Mouse (Mus musculus): ENCODE results near the gene Snta1.

Snta1 gene

DNA sequence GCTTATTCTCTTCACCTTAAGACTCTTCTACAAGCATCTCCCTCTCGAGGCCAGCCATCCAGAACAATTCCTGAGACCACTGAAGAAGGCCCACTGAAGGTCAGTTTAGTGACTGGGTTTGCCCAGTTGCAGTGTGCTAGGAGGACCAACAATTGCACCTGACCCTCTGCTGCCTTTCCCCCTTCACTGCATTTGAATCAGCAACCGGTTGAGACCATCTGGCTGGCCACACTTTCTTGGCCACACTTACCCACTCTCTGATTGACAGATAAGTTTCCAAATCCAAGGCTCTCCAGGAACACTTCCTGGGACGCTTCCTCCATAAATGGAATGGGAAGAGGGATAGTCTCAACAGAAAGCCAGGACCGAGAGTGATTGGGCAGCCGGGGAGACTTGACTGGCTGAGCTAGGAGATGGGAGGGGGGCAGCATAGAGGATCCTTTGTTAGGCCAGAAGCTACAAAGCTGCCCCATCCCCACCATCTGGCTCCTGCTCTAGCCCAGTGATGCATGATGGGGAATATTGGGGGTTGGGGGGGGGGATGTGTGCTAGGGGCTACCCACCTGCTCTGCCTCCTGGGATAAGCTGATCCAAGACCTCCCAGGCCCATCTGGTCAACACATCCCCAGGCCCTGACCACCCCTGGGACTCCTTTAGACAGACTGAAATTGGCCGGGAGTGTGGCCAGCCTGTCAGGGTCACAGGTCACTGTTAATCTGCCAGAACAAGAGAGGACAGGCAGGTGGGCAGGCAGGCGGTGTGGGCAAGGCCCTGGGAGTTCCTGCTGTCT lies 13.2 kb upstream of the Snta1 start:
- DNase-seq: peak; percentile 32 to 34

DNA sequence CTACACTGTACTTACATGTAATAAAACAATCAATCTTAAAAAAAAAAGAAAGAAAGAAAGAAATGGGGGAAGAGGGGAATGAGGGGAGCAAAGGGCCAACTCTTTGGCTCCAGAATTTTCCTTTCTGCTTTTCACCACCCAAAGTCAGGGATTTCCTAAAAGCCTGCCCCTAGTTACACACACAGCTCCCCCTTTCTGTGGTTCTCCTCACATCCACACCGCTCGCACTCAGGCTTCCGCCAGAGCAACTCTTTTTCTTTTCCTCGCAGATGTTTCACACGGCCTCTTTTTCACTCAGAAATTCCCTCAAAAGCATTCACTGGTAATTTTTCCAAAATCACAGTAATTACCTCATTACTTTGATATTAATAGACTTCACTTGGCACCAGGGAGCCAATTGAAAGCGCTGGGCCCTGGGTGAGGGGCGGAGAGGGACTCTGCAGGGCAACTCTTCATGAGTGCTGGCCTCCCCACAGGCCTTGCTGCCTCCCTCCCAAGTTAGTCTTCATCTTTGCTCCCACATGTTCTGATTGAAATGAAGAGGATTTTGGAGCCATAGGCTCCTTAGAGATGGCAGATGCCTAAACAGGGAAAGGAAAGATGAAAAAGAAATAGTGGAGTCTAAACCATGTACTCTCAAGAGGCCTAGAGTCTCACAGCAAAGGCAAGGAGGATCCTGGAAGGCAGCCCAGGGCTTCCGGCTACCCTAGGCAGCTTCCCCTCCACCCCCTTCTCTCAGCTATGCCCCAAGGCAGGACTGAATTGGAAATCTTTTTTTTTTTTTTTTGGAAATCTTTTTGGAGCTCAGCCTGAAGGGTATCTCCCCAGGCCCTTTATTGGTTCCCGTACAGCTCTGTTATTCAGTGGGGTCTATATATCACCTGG lies 12.0 kb upstream of the Snta1 start:
- no peak for DNase-seq

DNA sequence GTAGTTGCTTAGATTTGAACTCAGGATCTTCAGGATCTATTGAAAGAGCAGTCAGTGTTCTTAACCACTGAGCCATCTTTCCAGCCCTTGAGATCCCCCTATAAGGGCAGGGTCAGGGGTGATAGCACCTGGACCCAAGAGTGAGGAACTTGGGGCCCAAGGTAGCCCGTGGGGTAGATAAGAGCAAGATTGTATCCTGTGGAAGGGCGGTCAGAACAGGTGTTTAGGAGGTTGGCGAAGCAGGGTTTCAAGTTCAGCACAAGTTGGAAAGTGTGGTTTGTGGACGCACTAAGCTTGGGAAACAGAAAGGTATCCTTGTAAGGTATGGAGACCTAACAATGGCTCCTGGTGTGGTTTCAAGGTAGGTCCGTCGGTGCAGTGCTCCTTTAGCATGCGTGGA lies 10.1 kb upstream of the Snta1 start:
- DNase-seq: no peak

DNA sequence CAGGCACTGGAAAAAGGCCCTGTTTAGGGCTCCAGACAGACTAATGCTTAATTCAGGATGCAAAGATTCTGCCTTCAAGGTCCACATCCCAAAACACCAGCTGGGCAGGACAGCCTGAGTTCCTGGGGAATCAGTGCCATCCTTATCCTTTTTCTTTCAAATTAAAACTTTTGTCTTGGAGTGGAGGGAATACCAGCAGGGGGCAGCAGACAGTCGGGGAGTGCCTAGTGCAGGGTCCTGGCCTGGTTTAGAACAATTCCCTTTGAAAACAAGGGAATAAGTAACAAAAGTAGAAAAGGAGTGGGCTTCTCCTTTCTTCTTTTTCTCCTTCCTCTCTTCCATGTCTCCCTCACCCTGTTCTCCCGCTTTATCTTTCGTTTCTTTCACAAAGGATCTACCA lies 9.2 kb upstream of the Snta1 start:
- DNase-seq: peak; percentile 80

DNA sequence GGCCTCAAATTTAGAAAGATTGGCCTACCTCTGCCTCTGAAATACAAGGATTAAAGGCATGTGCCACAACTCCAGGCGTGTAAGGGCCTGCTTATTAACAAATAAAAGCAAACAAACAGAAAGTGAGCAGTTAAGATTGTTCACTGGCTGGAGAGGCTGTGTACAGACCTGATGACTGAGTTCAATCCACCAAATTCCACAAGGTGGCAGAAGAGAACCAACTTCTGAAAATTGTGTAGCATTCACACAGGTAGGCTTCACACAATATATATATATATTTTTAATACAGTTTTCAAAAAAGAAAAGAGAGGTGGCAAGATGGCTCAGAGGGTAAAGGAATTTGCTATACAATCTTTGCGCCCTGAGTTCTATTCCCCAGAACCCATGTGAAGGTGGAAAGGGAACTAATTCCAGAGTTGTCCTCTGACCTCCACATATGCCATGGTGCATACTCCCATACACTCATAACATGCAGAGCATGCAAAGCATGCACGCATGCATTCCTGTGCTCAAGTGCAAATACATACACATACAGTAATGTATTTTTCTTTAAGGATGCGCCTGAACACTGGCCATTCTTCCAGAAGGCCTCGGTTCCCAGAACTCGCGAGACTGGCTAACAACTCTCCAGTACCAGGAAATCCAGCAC lies 4.2 kb upstream of the Snta1 start:
- peak; percentile 29 to 72 for DNase-seq

DNA sequence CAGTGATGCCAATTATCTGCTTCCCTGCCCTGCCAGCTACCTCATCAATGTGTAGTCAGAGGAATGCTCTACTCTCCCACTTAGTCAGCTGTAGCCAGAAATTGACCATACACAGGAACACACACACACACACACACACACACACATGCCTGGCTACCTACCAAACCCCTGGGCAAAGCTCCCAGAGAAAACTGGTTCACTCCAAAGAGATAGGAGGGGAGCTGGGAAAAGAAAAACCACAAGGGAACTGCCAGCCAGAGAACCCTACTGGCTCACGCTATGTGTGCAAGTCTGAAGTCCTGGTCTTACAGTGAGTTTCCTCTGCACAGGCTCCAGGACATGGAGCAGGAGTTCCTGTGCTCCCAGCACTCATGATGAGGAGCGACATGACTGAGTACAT lies 2.5 kb upstream of the Snta1 start:
- no peak for DNase-seq

DNA sequence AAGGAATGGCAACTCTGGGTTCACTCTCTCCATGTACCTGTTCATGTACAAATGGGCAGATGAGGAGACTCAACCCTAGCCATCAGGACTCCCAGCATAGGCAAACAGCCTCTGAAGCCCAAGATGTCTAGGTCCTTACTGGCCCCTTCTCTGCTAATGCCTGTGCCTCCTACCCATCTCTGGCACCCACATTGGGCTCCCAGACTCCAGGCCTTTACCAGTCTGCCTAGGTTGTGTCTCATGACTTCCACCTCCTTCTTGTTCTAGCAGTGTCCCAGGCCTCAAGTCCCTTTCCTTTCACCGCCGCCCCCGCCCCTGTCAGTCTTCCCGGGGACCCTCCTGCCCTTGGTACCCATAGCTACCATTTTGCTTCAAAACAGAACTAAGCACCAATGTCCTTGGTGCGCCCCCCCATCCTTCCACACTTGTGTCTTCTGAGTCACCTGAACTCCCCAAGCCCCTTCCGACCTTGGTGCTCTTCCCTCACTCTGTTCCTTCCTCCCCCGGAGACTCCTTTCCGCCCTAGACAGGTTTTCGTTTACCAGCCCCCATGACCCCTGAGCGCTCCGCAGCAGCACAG lies 746 bp downstream of the Snta1 start:
- DNase-seq: no peak

DNA sequence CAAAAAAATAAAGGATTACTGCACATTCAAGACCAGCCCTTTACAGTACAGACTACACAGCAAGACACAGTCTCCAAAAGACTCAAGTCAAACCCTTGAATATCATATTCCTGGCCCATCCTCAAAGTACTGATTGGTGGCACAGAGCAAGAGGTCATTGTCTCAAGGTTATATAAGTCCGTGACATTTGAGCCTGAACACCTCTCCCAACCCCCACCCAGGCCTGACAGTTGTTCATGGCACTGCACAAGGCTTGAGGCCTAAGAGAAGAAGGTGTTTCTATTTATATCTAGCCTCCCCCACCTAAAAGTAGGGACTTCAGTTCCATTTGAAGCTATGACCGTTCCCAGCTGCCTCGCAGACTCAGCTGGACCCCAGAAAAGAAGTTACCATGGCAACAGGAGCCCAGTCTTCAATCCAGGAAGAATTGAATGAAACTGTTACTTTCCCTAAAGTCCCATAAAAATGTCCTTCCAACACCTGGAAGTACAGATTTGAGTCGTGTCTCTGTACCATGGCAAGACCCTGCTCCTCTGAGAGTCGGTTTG lies 2.4 kb downstream of the Snta1 start:
- no peak for DNase-seq

DNA sequence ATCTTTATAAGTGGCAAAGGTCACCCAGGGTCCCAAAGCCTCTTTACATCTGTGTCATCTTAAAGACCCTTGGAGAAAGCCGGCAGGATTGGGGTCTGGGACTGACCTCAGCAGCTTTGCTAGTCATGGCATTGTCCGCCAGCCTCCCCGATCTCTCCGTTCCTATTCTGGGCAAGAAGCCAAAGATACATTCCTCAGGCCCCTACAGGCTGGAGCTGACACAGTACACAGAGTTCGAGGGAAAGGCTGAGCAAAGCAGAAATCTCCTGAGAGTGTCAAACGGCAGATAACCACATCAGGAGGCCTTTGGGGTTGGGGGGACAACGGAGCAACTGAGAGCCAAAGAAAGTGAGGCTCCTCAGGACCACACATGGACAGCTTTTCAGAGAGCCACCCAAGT lies 5.1 kb downstream of the Snta1 start:
- DNase-seq: no peak

DNA sequence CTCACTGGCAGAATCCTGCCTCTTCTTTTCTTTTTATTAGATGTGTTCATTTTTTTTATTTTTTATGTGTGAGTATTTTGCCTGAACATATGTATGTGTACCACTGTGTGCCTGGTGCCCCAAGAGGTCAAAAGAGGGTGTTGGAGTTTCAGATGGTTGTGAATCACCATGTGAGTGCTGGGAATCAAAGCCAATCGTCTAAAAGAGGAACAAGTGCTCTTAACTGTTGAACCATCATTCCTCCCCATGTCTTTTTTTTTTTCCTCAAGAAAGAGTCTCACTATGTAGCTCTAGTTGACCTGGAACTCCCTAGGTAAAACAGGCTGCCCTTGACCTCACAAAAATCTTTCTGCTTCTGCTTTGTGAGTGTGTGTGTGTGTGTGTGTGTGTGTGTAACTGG lies 5.9 kb downstream of the Snta1 start:
- no peak for DNase-seq

DNA sequence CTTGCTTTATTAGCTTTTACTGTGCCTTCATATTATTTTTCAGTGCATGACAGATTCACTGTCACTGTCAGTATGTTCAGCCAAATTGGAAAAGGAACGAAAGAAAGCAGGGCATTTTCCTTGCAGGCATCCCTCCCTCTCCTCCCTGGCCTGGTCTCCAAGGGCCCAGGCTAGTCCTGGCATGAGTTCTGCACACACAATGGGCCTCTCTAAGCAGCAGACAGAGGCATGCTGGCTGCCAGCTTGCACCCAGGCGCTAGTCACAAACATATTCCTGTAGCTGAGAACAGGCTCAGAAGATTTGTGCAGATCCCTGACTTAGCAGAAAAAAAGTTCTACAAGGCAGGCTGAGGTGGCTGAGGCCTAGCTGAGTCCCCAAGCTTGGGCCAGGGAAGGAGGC lies 8.6 kb downstream of the Snta1 start:
- DNase-seq: no peak

DNA sequence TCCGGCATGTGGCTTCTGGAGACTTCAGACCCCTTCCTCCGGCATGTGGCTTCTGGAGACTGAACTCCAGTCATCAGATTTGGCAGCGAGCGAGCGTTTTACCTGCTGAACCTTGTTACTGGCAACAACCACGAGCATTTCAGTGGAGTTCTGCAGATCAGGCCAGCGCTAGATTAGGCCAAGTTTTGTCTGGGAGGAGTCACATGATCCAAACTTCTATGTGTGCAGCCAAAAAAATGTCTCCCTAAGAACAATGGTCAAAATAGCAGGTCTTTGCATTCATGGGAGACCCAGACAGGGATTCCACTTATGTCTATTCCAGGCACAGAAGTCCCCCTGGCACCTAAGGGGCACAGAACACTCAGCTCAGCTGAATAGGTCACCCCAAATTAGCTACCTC lies 9.6 kb downstream of the Snta1 start:
- no peak for DNase-seq

DNA sequence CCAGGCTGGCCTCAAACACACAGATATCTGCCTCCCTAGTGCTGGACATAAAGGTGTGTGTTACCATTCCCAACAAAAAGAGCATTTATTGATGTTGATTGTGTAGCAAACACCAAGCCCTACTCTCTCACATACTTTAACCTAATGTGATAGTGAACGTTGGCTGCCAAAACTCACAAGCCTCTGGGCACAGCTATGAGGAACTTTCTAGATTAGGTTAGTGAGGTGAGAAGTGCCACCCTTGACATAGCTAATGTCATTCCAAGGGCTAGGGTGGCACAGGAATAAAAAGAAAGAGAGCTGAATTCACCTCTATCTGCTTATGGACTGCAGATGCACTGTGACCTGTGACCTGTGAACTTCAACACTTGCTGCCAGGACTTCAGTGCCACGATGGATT lies 11.4 kb downstream of the Snta1 start:
- no peak for DNase-seq

DNA sequence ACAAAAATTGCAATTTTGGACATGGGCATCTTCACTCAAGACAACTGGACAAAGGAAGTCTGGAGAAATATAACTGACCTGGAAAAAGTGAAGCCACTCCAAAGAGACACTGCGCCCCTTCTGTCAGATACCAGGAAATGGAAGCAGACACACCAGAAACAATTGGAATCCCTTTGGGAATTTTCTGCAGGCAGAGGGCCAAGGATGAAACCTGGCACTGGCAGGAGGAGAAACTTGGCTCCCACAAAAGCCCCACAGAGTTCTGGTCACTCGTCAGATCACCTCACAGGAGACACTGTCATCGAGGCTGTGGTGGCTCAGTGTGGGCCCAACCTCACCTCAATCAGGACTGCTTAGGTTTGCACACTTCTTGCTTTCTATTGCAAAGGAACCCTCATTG lies 13.3 kb downstream of the Snta1 start:
- DNase-seq: peak; percentile 63

DNA sequence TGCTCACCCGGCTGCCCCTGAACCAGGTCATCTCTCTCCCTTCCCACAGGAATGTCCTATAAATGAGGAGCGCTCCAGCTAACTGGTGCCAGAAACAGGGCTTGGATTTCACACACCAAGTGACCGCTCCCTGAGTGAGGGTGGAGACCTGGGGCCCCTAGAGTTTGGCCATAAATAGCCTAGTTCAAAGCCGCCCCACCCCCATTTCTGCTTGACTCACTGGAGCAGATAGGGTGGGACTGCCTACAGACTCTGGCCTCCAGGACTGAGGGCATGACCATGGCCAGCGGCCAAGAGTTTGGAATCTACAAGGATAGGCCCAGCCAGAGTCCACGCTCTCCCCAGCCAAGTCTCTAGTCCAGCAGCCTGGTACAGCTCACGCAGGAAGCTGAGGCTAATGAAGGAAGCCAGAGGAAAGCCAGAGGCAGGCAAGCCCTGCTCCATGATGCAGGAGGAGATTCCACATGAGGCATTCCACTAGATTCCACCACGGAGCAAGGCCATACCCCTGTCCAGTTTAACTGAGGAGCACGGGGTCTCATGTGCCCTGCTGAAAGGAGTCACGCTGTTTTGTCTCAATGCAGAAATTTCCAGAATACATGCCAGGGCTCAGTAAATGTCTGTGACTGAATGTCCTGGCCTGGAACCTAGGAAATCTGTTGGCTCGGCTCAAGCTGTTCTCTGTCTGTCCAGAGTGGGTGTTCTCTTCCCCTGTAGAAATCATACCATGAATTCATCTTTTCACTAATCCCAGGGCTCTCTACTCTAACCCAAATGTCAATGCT lies 17.5 kb downstream of the Snta1 start:
- peak; percentile 50 for DNase-seq

DNA sequence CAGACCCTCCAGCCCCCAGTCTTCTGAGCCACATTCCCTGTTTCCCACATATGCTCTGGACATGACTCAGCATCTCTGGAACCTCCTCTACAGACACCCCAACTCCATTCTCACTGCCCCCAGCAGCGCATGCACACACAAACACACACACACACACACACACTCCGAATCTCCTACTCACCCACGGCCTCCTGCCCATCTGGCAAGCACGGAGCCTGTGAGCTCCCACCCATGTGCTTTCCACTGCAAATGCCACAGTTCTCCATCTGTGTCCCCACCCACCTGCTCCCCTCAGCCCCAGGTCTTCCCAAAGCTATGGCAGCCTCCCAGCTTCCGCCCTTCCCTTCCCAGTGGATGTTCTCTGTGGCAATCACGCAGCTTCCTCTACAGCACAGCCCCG lies 28.8 kb downstream of the Snta1 start:
- no peak for DNase-seq

DNA sequence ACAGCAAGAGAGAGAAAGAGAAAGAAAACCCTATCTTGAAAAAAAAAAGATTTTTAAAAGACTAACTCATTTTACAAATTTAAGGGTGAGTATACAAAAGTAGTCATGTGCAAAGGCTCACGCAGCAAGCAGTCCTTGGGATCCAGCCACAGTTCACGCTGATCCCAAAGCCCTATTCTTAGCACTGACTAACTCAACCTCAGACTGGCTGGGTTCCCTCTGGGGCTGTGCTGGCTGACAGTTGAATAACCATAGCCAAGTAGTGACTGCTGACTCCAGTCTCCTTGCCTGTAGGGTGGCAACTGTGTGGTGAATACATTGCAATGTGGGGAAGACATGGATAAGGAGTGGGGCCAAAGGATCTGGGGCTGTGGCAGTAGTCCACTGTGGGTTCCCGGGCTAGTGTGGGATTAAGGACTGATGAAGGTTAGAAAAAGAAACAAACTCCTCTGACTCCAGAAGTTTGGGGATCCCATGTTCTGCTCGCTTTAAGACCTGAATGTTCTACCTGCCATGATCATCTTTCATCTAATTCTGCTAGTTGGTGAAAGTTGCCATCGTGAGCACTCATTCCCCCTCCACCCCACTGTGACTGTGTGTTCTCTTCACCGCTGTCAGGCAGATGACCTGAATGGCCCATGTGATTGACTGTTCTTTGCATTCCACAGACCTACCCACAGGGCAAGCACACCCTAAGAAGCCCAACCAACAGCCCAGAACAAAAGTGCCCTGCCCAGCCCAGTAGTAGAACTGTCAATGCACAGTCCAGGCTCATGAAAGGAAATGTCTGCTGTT lies 32.9 kb downstream of the Snta1 start:
- no peak for DNase-seq

DNA sequence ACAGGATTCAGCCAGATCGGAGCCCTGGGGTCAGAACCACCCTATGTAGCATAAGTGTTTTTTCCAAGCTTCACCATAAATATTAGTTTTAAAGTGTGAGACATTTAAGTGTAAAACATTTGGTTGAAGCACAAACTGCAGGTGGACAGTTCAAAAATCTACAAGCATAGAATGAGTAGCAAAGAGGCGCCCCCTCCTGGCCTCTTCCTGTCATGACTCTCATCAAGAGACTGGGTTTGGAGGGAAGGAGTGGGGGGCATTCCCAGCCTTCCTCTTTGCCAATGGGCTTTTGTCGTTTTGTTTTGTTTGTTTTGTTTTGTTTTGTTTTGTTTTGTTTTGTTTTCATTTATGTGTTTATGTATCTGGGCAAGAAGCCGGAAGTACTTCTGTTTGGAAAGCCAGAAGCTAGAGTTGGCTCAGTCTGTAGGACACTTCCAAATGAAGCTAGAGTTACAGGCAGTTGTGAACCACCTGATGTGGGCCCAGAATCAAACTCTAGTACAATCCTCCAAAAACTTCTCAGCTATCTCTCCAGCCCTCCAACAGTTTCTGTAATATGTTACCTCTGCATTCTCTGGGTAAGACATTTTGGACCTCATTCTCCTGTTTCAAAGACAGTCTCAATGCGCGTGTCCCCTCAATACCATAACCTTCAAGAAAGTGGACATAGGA lies 33.8 kb downstream of the Snta1 start:
- peak; percentile 51 to 53 for DNase-seq

DNA sequence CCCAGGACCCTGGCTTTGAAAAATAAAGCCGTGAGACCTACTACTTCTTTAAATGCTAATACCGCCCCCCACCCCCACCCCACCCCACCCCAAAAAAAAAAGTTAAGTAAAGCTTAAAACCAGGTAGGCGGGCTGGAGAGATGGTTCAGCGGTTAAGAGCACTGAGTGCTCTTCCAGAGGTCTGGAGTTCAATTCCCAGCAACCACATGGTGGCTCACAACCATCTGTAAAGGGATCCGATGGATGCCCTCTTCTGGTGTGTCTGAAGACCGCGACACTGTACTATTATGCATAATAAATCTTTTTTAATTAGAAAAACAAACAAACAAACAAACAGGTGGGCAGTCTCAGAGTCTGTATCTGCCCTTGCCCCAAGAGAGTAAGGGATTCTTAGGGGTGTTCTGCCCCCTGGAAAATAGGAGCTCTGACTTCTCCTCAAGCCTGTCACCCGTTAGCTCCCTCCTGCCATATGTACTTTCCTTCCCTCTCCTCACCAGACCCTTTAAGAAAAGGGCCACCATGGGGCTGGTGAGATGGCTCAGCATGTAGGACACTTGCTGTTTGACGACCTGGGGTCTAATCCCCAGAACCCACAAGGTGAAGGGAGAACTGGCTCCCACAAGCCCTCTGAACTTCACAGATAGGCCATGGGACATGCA lies 34.9 kb downstream of the Snta1 start, which contains the start of gene Cdk5rap1:
Gene Cdk5rap1 (minus strand): TSS at position 169 of the 659 bp plus-strand sequence.
- no peak for DNase-seq

Measured in cerebellum, postnatal 36 days (tissue).